Mouse (Mus musculus): Measurements from ENCODE around the gene Trim69.
A peak's percentile ranks its signal among the peaks of the same experiment; 100 is the strongest.

The Trim69 gene

DNA sequence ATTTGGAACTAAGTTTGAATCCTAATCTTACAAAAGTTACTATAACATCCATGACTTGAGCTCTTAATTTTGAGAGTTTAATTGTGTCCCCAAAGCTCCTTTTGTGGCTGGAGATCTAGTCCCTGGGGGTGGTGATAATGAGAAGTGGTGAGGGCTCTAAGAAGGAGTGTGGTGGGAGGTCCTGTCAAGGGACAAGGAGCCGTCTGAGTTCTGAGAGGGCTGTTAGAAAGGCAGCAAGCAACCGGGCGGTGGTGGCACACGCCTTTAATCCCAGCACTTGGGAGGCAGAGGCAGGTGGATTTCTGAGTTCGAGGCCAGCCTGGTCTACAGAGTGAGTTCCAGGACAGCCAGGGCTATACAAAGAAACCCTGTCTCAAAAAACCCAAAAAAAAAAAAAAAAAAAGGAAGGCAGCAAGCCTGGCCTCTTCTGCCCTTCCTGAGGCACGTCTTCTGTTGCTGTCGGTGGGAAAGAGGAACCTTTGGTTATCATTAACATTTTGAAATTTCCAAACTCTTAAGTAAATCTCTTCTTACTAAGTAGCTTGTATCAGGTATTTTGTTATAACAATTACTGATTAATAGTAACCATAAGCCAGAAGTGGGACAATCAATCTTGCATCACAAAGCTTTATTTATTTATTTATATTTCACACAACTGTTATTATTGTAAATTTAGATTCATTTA, 6.7 kb upstream of the Trim69 start:
- DNase-seq: no peak

DNA sequence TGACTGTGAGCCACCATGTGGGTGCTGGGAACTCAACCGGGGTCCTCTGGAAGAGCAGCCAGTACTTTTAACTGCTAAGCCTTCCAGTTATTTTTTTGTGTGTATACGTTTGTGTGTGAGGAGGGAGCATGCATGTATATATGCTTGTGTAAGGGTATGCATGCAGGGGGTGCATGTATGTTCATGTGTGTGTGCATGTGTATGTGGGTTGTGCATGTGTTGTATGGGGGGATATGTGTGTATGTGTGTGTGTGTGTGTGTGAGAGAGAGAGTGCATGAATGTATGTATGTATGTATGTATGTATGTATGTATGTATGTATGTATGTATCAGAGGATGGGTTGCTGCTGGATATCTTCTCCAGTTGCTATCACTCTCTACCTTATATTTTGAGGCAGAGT, 6.0 kb upstream of the Trim69 start:
- no peak for DNase-seq

DNA sequence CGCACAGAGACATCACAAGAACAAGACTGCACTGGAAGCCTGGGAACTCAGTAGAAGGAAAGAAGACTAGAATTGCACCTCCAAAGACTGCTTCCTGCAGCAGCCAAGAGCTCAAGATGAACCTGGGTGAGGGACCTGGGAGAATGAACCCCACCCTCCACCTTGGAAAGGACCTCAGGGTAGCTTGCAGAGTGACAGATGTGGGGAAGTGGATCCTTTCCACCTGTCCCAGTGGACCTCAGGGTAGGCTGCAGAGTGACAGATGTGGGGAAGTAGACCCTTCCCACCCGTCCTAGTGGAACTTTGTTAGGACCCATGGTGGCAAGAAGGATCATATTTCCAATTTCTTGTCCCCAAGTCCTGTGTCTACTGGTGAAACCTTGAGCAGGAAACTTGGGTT, 5.2 kb upstream of the Trim69 start:
- DNase-seq: no peak

- DNase-seq: no peak
These were observed 4.3 kb upstream of the Trim69 start for GRCm38 (mm10) chr2:122156051-122156700.

GRCm38 (mm10) chr2:122157561-122157960, 2.9 kb upstream of the Trim69 start:
- DNase-seq: no peak

GRCm38 (mm10) chr2:122158362-122158802, 2.1 kb upstream of the Trim69 start:
- DNase-seq: no peak

DNA sequence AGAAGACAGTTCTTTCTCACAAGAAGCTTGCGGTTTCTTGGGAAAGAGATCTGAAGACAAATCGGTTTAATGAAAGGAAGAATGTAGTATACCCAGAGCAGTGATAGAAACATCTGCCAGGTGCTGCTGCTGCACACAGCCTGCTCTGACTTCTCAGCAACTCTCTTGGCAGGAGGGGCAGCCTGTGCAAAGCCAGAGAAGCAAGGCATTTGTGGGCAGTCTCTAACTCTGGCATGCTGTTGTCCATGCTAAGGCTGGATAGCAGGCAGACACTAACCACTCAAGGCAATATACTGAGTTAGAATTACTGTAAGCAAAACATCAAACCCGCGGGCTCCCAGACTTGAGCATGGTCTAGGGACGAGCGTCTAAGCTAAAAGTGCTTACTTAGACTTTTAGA, 833 bp upstream of the Trim69 start:
- no peak for DNase-seq

GRCm38 (mm10) chr2:122161542-122161941, 1.0 kb downstream of the Trim69 start:
- DNase-seq: no peak

DNA sequence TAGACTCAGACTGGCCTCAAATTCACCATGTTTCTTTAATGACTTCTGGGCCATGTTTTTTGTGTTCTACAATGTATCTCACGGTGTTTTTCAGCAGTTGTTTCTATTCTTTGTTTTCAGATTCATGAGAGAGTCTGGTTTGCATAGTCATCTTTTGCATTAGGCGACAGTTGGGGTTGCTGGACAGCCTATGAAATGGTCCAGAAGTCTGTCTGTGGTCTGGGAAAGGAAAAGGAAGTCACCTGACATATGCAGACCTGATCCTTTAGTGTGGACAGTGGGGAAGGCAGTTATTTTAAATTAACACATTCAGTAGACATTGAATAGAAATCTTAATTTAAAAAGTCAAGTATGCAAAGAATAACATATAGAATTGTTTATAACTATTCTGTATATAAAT, 2.0 kb downstream of the Trim69 start:
- DNase-seq: no peak

DNA sequence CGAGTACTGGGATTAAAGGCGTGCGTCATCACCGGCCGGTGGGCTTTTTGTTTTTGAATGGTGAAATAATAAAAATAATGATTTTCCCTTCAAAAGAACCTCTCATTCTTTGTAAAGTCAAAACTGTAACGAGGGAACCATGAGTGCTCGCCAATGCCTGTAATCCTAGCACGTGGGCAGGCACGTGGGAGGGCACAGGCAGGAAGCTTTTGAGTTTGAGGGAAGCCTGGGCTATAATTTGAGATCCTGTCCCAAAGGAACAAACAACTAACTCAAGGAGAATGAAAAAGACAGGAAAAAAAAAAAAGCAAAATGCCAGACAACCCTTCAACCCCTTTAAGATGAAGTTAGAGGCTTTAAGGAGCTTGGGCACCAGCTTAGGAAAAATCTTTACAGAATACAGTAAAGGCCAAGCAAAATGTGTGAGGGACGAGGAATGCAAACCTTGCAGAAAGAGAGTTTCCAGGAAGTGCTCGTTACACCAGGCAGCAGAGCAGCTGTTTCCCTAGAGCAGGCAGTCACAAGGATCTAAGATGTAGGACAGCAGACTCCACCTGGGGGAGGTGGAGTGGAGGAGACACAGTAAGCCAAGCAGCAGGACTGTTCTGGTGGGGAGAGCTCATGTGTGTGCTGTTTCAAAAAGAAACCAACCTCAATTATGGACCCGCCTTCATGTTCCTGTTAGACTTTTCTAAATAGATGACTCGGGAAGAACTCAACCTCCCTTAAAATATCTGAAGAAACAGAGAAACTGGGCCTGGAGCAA, 3.1 kb downstream of the Trim69 start:
- peak; percentile 59 for DNase-seq

DNA sequence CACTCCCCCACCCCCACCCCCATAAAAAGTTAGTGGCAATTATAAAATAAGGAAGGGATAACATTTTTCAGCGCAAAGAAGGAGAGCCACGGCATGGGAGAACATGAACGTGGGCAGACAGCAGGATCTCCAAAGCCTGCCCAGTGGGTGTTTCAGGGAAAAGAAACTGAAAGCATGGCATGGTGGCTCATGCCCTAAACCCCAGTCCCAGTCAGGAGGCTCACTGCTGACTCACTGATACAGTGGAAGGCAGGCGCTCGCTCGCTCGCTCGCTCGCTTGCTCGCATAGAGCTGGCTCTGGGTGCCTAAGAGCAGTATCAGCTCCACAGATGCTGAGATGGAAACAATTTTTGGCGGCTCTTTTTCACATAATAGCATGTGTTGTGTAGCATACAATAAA, 3.8 kb downstream of the Trim69 start:
- peak; percentile 47 for DNase-seq

DNA sequence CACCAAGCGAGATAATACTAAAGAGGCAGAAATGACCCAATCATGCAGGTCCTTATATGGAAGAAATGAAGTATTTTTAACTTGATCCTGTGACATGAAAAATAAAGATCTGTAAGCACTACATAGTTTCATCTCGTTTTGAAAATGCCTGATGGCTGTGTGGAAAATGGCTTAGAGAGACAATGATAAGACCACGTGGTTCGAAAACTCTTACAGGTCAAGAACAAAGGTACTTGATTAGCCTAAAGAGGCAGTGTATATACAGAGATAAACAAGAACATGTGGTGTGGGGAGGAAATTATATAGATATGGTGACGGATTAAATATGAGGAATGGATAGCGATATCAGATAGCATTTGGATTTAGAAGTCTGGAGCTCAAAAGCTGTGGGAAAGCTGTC, 10.8 kb downstream of the Trim69 start:
- DNase-seq: no peak

- DNase-seq: peak; percentile 17
These were observed 11.7 kb downstream of the Trim69 start for GRCm38 (mm10) chr2:122172188-122172587.

DNA sequence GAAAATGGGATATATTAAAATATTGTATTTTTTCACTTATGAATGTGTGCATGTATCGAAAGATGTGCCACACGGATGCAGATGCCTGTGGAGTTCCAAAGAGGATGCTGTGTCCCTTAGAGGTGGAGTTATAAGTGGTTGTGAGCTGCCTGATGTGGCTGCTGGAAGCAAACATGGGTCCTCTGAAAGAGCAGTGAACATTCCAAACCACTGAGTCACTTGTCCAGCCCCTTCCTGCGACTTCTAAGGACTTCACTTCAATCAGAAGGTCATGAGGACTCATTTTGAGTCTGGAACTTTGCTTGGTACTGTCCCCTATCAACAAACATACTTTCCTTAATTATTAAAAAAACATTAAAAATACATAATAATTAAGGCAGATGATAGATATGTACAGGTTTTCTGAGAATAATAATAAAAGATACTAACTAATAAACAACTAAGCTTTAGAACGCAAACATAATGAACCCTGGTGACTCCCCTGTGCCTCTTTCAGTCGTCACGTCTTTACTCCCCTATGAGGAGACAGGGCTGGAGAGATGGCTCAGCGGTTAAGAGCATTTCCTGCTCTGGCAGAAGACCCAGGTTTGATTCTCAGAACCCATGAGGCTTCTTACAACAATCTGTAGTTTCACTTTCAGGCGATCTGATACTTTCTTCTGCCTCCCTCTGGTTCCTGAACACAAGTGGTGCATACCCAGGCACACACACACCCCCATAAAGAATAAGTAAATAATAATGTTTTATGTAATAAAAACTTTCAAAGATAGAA, 19.7 kb downstream of the Trim69 start:
- DNase-seq: no peak

DNA sequence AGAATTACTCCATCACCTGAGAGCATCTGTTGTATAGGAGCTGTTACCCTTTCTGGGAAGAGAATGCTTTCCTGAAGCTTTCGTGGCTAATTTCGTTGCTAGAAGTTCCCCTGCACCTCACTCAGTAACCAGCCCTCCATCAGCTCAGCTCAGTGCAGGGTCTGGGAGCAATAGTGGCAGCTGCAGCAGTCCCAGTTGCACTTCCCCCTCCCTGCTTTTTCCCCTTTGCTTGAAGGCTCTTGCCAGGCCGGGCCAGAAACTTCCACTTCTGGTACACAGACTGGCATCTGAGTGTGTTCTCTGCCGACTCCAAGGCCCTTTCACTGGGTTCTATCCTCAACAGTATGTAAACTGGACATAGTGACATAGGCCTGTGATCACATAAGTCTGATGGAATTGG, 24.6 kb downstream of the Trim69 start:
- DNase-seq: no peak

GRCm38 (mm10) chr2:122186106-122186505, 25.6 kb downstream of the Trim69 start, which contains the start of the genes Patl2 and Terb2:
TSS of gene Patl2 (minus strand) at chr2:122186189.
TSS of gene Terb2 (plus strand) at chr2:122186272.
- DNase-seq: no peak

GRCm38 (mm10) chr2:122186751-122187150, 26.3 kb downstream of the Trim69 start:
- DNase-seq: no peak

DNA sequence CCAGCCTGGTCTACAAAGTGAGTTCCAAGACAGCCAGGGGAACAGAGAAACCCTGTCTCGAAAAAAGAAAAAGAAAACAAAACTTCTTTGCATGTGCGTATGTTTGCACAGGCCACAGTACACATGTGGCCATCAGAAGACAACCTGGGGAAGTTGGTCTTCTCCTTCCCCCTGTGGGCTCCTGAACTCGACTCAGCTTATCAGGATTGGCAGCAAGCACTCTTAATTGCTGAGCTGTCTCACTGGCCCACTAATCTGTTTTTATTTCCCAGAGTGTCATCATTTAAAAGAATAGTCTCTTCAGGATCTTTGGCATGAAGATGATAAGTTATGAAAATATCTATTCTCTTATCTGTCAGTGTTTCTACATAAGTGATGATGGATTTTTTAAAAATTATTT, 31.3 kb downstream of the Trim69 start:
- DNase-seq: no peak

- peak; percentile 7 for DNase-seq
These were observed 34.0 kb downstream of the Trim69 start for GRCm38 (mm10) chr2:122194509-122194929.

DNA sequence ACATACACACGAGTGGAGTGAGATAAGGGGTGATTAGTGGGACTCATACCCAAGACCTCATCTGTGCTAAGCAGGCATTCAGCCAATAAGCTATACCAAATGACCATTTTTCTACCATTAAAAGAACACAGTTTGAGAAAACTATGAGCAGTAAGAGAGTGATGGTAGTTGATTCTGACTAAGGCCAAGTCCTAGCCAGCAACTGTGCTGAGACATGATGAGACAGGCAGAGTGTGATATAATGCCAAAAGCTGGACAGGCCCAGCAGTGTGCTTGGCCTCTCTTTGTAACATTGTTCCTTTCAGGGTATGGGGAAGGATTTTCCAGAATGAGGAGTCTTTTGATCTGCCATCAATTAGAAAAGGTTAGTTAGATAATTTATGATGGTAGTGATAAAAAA, 41.0 kb downstream of the Trim69 start:
- DNase-seq: no peak

- no peak for DNase-seq
These were observed 46.1 kb downstream of the Trim69 start for GRCm38 (mm10) chr2:122206440-122207107.

DNA sequence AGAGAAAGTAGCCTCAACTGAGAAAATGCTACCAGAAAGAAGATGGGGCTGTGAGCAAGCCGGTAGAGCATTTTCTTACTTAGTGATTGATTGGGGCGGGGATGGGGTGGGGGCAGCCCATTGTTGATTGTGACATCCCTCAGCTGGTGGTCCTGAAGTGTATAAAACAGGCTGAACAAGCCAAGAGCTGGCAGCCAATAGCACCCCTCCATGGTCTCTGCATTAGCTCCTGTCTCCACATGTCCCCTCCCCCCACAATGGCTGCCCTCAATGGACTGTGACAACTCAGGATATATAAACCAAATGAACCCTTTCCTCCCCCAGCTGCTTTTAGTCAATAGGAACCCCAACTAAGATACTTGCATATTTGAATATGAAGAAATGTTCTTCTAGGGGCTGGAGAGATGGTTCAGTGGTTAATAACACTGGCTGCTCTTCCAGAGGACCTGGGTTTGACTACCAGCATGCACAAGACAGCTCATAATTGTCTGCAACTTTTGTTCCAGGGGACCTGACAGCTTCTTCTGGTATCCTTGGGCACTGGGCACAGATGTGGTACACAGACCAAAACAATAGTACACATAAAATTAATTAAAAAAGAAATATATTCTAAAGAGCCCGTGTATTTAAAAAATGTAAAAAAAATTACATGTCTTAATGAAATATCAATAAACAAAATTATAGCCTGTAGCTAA, 50.2 kb downstream of the Trim69 start:
- no peak for DNase-seq

Data from right cerebral cortex, adult 18-20 months (tissue).